Mouse (Mus musculus): ENCODE data around the gene Gsta1.
"Not testable (repeated sequence)": the region's sequence is repeated elsewhere in the genome, so short reads cannot be mapped to it uniquely, and the experiment has no call there.

Gsta1 gene

DNA sequence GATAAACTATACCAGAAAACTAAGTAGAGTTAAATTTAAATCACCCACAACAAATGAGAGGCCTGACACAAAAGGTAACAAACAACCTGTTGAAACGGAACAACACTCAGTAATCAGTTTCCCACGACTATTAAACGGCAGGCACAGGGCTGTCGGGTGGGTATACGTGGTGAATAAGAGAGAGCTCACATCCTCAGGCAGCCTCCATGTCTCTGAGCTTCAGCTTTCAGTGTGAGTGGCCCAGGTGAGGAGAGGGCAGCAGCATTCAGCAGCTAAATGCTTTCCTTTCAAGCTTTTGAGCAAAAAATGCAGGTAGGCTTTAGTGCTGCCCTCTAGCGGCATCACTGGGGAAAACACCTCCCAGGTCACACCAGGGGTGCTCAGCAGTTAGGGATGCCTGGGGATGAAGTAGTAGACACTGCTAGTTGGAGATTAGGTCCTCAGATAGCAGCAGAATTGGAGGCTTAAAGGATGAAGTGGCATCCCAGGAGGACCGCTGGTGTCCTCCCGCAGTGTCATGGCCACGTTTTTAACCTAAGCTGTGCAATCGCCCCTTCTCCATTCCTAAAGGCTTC is 2.8 kb downstream of the Gsta1 start:
- DNase-seq: not testable (repeated sequence)

DNA sequence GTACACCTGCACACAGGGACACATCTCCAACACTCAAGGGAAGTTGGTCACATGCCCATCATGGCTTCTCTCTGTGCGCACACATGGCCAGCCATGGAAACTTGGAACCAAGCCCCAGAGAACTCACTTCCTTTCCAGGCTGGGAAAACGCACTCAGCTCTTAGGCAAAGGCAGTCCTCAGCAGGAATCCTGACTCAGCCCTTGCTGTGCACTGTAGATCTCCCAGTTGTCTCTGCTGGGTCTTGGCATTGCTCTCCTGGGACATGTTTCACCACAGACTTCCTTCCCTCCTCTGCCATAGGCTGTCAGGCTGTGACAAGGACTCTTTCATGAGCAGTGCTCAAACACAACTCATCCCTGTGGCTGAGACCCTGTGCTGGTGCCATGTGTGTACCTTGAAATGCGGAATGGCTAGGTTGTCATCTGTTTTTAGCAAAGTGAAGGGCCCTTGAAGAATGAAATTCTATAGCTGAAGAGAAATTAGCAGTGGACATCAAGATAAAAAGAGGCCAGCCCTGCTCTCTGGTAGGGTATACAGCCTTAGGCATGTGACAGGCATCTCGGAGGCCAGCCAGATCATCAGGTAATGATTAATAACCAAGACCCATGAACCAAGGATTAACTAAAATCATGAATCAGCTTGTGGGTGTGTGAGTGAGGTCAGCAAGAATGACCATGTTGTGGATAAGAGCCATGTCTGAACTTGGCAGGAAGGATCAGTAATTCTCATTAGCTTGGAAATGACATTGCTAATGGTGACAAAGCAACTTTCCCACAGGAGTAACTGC is 25.4 kb downstream of the Gsta1 start:
- DNase-seq: peak; percentile 15 to 25

DNA sequence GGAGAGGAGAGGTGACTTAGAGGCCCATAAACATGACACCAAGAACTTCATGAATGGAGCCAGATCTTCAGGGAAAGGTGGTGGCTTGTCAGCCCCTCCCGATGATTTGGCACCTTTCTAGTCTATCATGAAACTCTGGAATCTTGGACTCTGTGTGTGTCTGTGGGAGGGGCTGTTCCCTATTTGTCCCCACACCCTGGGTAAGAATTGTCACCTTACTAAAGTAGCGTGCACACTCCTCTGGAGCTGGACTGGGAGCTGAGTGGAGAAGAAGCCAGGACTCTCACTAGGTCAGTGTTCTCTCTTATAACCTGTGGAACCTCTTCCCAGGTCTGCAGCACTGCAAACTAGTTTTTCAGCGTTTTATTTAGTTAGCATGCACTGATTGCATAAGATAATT is 26.5 kb downstream of the Gsta1 start, which contains the start of gene Gm3776:
Gene Gm3776 (plus strand): TSS at position 216 of the 400 bp plus-strand sequence.
- not testable (repeated sequence) for DNase-seq

DNA sequence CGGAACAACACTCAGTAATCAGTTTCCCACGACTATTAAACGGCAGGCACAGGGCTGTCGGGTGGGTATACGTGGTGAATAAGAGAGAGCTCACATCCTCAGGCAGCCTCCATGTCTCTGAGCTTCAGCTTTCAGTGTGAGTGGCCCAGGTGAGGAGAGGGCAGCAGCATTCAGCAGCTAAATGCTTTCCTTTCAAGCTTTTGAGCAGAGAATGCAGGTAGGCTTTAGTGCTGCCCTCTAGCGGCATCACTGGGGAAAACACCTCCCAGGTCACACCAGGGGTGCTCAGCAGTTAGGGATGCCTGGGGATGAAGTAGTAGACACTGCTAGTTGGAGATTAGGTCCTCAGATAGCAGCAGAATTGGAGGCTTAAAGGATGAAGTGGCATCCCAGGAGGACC is 29.2 kb downstream of the Gsta1 start:
- peak; percentile 50 to 52 for DNase-seq

DNA sequence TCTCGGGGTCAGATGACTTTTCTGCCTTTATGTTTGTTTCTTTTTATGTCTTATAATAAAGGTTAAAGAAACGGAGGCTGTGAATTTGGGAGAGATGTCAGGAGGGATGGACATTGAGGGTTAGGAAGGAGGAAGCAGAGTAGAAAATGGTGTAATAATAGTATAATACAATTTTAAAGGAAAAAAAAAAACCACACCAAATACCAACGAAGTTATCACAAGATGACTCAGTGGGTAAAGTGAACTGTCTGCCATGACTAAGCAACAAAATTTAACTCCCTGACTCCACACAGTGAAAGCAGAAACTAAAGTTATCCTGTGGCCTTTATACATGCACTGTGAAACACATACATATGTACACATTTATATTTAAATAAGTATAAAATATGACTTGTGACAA is 40.5 kb downstream of the Gsta1 start:
- DNase-seq: not testable (repeated sequence)

DNA sequence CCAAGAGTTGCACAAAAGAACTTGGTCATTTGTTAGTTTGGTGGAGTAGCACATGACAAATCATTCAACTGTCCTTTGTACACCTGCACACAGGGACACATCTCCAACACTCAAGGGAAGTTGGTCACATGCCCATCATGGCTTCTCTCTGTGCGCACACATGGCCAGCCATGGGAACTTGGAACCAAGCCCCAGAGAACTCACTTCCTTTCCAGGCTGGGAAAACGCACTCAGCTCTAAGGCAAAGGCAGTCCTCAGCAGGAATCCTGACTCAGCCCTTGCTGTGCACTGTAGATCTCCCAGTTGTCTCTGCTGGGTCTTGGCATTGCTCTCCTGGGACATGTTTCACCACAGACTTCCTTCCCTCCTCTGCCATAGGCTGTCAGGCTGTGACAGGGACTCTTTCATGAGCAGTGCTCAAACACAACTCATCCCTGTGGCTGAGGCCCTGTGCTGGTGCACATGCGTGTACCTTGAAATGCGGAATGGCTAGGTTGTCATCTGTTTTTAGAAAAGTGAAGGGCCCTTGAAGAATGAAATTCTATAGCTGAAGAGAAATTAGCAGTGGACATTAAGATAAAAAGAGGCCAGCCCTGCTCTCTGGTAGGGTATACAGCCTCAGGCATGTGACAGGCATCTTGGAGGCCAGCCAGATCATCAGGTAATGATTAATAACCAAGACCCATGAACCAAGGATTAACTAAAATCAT is 51.7 kb downstream of the Gsta1 start:
- peak; percentile 11 to 39 for DNase-seq

DNA sequence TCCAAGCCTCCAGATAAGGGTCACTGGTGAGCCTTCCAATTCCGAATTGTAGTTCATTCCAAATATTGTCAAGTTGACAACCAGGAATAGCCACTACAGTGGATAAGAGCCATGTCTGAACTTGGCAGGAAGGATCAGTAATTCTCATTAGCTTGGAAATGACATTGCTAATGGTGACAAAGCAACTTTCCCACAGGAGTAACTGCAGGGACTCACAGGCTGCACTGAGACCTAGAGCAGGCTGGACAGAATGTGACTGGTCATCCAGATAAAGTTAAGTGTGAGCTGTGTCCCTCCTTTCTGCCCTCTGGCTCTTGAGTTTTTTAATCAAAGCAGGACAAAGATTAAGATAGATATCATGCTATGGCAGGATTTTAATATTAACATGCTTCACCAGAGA is 58.6 kb downstream of the Gsta1 start:
- DNase-seq: not testable (repeated sequence)

DNA sequence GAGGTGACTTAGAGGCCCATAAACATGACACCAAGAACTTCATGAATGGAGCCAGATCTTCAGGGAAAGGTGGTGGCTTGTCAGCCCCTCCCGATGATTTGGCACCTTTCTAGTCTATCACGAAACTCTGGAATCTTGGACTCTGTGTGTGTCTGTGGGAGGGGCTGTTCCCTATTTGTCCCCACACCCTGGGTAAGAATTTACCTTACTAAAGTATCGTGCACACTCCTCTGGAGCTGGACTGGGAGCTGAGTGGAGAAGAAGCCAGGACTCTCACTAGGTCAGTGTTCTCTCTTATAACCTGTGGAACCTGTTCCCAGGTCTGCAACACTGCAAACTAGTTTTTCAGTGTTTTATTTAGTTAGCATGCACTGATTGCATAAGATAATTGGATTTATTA is 59.3 kb downstream of the Gsta1 start, which contains the start of gene Gm10639:
Gene Gm10639 (plus strand): TSS at position 201 of the 400 bp plus-strand sequence.
- not testable (repeated sequence) for DNase-seq
